Mouse (Mus musculus) ES-CJ7 (cell line): ENCODE measurements around the gene Igdcc4.

ENCODE experiments used
- DNase-seq: peaks from one replicate; pipeline ENCODE4 v3.0.0; 2011; ENCODE audit warnings: low read depth, low spot score

Igdcc4 gene

DNA sequence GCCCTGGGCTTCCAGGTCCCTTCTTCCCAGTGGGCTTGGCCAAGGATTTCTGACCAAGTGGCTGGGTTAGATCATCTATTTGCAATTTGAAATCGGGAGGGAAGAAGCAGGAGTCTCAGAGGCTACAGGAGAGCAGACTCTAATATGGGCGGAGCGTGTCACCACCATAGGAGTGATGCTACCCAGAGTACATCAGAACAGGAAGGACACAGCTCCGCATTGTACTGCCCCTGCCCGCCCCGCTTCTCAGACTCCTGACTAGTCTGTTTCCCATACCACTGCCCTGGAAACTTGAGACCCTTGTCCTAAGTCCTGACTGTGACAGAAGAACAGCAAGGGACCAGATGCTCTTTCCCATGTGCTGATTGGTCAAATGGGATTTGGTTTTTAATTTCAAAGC is 56.3 kb downstream of the Igdcc4 start:
- DNase-seq: no peak

DNA sequence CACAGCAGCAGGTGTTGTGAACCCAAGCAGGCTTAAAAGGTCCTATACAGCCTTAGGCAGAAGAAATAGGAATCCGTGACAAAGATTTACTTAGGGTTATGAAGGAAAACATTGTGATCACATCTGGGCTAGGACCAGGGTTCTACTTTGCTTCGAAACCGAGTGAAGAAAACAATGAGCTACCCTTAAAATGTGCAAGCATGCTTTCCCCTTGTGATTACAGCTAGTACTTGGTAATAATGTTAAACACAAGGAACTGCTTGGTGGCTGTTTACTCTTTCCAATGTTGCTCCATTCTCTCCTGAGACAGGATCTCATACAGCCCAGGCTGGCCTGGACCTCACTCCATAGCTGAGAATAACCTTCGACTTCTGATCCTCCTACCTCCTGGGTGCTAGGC is 59.9 kb downstream of the Igdcc4 start:
- no peak for DNase-seq

GRCm38 (mm10) chr9:65161881-65162280 is 60.6 kb downstream of the Igdcc4 start:
- no peak for DNase-seq

DNA sequence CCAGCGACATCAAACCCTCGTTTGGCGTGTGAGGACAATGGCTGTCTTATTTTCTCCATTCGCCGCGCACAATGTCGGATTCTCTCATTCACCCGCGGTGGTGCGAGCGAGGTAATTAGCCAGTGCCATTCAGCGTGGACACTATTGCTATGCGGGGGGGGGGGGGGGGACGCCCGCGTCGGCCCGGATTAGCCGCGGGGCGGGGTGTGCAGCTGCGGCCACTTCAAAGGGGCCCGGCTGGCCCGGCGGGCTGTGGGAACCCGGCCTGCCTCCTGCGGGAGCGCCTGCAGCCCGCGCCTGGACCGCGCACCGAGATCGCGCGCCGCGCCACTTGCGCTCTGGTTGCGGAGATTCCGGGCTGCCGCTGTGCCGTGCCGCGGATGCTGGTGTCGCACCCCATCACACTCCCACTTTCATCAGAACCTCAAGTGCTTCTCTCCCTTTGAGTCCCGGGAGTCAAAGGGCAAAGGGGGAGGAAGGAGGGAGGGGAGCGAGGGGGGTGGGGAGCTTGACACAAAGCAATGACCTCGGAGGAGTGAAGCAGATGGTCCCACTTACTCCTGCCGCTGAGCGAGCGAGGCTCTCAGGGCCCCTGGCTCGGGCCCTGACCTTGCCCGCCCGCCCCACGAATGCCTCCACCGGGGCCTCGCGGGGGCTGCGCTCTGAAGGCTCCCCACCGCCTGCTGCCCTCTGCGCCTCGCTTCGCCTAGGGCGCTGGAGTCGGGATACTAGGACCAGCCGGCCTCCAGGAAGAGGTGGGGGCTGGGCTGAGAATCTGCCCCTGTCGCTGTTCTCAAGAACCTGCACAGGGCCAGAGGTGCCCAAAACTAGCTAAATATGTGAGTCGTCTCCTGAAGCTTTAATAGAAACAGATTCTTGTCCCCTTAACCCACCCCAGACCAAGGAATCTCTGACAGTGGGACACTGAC is 61.7 kb downstream of the Igdcc4 start:
- peak; percentile 63 for DNase-seq

DNA sequence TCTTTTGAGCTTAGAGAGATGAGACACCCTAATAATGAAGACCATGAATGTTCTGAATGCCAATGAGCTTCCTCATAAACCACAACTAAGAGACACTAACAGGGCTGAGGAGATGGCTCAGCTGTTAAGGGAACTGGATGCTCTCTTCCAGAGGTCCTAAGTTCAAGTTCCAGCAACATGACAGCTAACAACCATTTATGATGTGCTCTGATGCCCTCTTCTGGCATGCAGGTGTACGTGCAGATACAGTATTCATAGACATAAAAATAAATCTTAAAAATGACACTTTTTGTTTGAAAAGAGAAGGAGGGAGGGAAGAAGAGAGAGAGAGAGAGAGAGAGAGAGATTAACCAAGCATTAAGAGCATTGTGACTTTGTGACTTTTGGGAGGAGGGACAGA is 63.6 kb downstream of the Igdcc4 start:
- peak; percentile 71 for DNase-seq

DNA sequence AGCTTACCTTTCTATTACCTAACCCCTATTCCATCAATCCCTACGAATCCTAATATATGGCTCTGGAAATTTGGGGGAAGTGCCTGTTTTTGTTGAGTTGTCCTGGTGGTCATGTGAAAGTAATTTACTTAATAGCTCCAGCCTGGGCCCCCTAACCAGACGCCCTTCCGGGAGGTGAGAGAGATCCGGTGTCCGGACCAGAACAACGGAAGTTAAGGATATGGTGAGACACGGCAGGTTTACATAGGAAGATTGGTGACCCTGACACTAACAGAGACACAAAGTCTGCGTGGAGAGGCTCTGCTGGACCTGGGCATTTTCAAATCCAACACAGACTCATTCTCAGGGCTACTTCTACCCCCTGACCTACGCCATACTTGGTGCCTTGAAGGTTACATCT is 65.1 kb downstream of the Igdcc4 start:
- no peak for DNase-seq

DNA sequence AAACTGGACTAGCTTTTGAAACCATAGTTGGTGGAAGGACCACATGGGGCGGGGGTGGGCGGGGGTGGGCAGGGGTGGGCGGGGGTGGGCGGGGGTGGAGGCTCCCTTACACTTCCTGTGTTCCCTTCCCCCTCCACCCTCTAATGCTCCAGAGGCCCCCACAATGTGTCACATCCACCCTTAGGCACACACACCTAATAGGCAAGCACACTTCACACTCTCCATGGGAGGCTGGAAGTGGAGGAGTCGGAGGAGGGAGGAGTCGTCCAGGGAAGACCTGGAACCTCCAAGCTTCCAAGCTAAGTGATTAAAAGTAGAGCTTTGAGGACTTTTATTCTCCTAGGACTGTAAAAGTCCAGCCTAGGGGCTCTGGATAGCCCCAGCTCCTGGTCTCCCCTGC is 67.2 kb downstream of the Igdcc4 start:
- no peak for DNase-seq

DNA sequence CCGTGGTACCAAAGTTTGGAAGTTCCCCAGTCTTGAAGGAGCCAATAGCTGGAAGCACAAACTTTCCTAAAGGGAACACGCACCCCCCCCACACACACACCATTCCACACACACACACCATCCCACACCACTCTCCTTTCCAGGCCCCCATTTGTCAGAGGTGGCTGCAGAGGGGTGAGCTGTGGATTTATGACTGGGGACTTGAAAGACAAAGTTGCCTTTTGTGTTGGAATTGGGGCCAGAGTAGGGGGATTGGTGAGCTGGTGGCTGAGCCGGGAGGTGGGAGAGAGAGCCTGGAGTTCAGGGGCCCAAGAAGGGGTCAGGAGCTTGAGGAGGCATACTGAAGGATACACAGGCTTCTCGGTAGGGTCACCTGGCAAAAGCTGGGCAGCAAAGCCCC is 67.7 kb downstream of the Igdcc4 start:
- no peak for DNase-seq

DNA sequence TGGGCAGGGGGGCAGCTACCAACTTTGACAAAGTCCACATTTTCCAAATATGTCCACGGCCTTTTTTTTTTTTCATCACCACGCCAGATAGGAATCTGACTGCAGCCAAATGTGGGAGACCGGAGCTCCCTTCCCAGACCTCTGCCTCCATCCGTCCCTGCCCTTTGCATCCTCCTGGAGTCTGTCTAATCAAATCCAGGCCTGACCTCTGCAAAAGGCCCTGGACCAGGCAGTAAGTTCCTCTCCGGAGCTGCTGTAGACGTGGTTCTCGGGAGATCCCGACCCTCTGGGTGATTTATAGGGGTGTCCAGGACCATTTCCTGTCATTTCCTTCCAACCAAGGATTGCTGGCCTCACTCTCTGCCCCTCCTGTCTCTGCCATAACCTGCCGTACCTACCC is 71.4 kb downstream of the Igdcc4 start:
- no peak for DNase-seq

DNA sequence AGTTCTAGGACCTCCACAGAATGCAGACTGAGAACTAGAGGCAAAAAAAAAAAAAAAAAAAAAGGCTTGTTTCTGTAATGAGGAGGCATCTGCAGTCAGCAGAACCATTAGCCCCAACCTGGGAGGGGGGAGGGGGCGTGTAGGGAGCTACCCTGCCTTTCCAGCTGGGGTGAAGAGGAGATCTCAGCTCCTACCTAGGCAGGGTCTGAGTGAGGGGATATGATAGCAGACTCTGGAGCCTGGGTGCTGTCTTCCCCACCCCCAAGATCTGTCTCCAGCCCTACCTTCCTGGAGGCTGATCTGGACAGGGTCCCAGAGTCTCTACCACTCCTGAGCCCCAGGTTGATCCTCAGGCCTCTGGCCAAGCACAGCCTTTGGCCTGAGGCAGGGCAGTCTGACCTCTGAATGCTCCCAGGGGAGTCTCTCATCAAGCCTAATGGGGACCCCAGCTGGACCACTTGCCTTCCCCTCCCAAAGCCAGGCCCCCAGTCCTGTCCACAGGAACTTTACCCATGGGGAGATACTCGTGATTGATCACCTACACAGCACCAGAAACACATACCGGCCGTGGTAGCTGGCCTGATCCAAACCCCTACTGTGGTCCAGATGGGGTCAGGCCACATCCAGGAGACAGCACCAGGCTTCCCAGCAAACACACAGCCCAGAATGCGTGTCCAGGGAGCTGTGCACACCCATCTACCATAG is 74.1 kb downstream of the Igdcc4 start:
- peak; percentile 84 for DNase-seq

DNA sequence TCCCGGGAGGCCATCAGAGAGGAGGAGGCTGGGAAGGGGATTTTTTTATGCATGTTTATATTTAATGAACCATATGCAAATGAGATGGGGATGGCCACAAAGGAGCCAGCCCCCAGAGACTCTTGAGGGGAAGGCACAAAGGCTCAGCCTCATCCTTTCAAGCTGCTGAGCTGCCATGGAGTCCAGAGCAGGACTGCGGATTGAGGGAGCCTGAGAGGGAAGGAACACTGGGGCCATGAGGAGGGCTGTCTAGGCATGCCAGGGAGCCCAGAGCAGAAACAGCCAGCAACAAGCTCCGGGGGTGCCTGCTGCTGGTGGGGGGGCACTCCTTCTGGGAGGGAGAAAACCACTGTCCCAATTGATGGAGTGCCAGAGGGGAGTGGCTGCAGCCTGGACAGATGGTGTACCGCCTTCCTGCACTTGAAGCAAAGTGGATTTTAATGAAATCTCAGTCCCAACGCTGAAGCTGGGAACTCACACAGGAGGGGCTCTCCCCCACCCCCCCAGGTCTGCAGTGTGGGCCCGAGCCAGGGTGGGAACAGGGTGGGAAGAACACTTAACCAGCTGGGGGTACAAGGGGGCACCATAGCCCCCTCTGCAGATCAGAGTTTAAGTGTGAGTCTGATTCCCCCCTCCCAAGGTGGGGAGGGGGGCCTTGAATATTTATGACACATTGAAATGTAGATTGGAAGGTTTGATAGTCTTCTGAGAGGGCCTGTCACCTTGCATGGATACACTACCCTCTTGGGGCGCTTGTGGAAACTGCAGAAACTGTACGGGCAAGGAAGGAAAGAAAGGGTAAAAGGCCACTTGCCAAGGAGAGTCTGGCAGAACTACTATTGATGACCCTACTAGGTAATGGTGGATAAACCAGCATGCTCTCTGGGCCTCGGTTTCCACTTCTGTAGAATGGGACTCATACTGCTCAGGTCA is 74.9 kb downstream of the Igdcc4 start:
- peak; percentile 70 for DNase-seq

DNA sequence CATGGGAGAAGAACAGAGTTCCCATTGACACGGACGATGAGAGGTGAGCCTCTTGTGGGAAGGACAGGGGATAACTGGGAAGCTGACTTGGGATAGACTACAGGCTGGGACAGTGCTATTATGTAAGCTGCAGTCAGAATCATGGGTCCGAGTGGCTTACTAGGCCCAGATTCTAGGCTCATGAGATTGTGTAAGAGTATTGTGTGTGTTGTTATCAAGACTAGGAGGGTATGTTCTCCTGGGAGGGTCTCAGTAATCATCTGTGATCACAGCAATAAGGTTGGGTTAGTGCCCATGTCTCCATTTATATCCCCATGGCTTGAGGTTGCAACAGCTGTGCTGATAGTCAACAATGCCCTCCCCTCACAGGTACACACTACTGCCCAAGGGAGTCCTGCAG is 76.2 kb downstream of the Igdcc4 start:
- no peak for DNase-seq

- peak; percentile 58 for DNase-seq
These were observed 76.6 kb downstream of the Igdcc4 start for GRCm38 (mm10) chr9:65177912-65178311.

GRCm38 (mm10) chr9:65178336-65179213 is 77.3 kb downstream of the Igdcc4 start:
- peak; percentile 90 for DNase-seq

DNA sequence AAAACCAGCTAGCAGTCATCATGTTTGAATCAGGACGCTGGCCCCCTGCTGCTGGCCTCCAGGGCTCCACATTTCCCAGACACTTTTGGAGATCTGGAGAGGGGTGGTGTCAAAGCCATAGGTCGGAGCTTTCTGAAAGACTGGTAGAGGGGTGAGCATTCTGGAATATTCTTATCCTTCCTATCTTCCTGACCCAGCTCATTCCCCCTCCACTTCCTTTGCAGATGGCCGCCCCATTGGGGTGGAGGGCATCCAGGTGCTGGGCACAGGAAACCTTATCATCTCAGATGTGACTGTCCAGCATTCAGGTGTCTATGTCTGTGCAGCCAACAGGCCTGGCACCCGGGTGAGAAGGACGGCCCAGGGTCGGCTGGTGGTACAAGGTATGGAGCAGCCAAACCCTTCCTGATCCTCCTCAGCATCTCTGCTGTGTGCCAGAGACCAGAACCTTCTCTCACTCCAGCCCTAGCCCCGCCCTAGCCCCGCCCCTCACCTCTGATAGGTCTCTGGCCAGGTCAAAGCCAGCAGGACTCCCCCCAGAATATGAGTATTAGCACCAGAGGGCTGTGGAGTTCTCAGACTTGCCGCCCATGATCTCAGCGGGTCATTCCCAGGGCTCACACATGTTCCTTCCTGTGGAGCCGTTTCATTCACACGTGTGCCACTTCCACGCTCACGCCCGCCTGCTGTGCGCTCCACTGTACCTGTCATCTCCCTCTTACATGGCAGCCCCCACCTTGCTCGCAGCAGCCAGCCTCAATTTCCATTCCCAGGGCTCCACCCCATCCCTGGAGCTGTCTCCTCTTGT is 78.7 kb downstream of the Igdcc4 start:
- DNase-seq: peak; percentile 72
